Mouse (Mus musculus): Measurements from ENCODE around the gene Cd200r1.
"Not testable (repeated sequence)": the region's sequence is repeated elsewhere in the genome, so short reads cannot be mapped to it uniquely, and the experiment has no call there.

Gene Cd200r1

DNA sequence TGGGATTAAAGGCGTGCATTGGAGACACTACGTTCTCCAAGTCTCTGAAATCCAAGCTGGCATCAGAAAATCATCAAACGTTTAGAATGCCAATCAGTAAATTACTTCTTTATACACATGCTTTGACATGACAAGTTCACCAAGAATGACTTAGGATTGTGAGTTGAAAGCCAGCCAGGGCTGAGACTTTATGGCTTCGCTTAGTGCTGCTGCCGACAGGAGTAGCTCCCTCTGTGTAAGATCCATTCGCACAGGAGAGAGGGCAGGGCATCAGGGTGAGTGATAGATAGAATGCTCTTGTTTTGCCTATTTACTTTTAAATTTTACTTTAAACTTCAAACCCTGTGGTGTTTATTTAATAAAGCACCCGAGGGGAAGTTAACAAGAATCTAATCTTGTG is 2.0 kb downstream of the Cd200r1 start:
- DNase-seq = no peak

DNA sequence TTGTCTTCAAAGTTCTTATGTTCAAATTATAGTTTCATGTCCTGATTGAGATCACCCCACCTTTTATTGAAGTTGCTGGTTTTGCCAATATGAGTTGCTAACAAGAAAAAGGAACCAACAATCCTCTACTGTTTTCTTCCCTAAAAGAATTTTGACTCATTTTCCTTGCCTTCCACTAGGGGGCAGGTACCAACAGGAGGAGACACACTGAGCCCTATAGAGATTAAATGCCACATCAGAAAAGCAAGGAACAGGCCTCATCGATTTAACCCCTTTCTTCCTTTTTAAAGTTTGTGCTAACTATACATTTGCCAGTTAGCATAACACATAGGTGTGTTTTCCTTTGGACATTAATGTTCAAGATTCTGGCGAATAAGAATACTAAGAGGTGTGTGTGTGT is 2.4 kb downstream of the Cd200r1 start:
- no peak for DNase-seq

DNA sequence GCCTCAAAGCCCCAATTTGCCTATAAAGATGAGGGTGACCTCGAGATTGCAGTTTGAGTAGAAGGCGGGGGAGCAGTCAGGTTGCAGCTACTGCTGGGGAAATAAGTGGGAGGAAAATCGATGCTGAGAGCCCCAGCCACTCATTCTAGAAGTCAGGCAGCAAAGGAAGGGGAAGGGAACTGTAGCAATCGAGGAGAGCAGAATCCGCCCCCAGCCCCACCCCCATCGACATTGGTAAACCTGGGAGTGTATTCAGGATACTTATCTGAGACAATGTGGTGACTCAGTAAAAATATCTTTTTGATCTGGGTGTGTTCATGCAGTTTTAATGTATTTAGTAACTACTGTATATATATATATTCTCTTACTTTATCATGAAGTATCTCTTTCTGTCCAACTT is 7.0 kb downstream of the Cd200r1 start:
- DNase-seq = no peak

DNA sequence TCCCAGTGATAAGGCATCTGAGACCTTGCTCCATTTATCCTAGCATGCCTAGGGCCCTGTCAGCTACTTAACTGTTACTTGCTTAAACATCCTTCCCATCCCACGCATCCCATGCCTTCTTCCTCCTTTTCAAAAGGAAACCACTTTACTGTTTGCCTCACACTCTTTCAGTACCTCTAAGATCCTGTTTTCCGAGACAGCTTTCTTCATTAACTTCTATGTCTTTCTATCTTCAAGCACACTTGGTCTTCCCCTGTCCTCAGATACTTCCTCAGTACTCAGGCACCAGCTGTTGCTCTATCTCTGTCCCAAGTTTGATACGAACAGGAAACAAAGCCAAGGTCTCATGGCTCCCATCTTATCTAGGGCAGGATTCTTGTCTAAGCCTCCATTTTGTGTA is 8.1 kb downstream of the Cd200r1 start:
- no peak for DNase-seq

DNA sequence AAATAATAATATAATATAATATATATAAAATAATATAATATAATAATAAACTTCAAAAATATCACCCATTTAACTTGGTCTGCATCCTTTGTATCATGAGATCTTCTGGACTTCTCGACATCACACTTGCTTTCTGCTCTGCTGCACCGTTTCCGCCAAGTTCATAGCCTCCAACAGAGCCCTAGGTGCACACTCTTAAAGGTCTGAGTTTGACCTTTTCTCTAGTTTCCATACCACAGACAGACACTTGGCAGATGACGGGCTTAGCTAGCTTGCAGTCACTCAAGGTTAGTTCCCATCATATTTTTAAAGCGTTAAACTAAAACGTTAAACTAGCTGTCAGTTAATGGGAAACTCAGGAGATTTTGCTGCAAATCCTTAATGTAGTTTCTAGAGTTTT is 8.7 kb downstream of the Cd200r1 start:
- DNase-seq = no peak

DNA sequence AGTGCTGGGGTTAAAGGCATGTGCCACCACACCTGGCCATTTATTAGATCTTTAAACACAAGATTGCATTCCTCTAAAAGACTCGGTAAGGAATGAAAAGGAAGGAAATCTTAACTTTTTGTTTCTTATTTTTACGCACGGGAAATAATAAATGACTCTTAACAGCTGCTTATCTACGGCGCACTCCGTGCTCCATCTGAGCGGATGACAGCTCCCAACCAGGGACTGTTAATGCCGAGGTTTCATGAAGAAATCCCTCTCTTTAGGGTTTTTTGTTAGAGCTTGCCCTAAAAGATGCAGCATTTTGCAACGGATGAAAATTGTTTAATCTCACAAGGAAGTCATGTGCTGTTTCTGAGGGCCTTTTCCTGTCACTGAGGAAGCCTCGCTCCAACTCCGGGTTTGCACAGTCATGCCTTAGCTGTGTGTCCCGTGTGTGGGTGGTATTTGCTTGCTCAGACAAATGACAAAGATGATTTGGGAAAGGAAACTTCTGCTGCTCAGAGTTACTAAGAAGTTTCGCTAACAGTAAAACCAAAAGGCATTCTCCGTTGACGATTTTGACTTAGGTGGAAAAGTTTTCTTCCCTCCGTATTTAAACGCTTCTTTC is 13.1 kb downstream of the Cd200r1 start:
- peak; percentile 44 for DNase-seq

DNA sequence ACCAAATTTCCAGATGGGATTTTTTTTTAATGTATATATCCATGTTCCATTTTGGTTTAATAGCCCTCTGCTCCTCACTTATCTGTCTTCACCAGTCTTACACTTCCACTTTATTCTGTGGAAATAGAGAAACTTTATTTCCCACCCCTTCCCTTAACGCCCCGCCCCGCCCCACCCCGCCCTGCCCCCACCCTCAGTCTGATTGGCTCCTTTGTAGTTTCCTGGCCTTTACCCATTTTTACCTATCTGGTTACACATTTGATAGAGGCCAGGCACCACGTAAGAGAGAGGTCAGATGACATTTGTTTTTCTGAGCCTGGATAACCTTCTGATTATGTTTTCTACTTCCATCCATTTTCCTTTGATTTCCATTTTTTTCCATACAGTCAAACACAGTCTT is 14.0 kb downstream of the Cd200r1 start:
- DNase-seq = no peak

DNA sequence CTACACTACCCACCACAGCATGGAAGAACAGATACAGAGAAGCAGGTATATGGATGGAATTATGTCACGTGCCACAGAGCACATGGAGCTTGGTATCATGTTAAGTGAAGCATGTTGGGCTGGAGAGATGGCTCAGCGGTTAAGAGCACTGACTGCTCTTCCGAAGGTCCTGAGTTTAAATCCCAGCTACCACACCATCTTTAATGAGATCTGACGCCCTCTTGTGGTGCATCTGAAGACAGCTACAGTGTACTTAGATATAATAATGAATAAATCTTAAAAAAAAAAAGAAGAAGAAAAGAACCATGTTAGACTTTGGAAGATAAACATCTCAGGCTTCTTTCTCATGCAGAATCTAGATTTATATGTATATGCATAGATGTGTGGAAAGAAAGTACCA is 15.2 kb downstream of the Cd200r1 start:
- no peak for DNase-seq

DNA sequence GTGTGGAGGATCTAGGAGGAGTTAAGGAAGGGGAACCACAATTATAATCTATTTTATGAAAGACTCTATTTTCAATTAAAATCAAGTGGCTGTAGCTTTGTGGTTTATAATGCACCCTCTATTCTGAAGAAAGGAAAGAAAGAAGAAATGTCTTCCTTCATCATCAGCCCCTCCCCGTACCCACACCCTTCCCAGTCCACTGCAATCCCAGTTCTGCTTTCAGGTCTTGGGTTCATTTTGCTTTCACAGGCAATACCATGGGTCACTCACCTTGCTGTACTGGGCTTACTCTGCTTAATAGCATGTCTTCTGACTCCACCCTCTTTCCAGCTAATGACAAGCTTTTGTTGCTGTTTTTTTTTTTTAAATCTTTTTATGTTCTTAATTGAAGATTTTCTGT is 21.4 kb downstream of the Cd200r1 start:
- no peak for DNase-seq

DNA sequence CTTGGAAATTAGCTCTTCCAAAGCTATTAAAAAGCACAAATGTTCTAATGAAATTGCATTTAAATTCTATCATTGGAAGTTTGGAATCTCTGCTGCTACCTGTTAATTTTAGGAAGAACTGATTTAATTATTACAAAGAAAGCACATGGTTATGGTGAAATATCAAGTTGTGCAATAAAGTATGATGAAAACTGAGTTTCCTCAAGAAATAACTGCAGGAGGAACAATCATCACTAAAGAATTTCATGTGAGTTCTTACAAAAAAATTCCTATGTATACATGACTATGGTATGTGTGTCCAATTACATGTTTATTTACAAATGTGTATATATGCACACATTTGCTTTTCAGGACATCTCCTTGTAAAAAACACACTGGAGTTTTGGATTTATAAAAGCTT is 28.9 kb downstream of the Cd200r1 start:
- DNase-seq = no peak

DNA sequence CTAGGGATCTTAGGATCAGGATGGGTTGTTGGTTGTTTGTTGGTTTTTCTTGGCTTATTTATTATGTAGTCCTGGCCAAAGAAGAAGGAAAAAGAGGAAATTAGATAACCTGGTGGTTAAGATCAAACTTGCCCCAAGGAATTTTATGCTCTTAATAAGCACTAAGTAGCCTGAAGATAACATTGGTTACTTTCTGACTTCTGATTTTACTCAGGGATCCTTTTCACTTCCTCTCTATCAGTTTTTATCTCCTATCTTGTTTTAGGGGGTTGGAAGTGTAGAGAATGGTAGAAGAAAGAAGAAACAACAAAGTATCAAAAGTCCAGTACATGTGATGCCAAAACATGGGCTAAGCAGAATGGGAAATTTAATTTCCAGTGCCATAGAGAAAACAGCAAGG is 40.4 kb downstream of the Cd200r1 start:
- no peak for DNase-seq

DNA sequence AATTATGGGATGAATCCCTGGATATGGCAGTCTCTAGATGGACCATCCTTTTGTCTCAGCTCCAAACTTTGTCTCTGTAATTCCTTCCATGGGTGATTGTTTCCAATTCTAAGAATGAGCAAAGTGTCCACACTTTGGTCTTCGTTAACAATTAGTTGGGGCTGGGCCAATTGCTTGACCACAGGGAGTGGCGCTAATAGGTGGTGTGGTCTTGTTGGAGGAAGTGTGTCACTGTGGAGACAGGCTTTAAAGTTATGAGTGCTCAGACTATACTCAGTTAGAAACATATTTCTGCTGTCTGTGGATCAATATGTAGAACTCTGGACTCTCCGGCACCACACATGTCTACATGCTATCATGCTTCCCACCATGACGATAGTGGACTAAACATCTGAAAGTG is 44.7 kb downstream of the Cd200r1 start:
- not testable (repeated sequence) for DNase-seq

DNA sequence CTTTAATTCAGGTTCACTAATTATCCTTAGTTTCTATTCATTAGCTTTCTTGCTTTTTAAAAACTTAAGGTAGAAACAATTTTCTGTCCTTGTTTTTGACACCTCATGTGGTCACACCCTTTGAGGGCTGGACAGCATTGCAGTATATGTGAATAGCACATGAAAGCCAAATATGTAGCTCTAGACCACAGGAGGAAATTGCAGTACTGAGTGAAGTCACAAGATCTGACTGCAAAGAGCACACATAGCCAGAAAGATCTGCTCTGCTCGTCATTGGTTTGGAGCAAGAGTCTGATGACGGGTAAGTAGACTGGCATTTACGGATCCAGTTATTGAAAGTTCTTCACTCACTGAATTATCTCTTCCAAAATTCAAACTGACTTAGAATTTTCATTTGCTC is 46.0 kb downstream of the Cd200r1 start, which contains the start of gene Cd200r4:
Gene Cd200r4 (plus strand): TSS at position 190 of the 400 bp plus-strand sequence.
- DNase-seq = no peak

DNA sequence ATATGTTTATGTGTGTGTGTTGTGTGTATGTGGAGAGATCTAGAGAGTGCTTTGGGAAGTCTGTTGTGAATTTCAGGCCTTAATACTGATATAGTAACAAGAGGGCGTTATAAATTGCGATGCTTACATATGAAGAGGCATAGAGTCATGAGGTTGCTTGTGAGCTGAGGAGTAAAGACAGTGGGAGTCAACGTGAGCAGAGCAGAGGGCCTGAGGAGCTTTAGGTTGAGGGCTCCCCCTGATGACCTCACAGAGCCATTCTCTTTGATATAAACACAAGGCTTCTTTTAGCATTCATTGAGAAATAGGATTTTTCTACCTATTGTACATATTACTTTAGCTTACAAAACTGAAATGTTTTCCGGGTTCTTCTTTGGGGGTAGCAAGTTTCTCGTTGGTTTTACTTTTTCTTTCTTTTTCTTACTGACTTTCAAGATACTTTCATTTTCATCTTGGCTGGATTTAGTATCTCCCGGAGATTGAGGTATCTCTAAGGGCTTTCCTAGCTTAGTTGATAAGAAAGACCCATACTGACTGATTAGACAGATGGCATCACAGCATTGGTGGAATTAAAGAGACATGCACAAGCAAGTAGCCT is 47.0 kb downstream of the Cd200r1 start:
- DNase-seq = no peak

DNA sequence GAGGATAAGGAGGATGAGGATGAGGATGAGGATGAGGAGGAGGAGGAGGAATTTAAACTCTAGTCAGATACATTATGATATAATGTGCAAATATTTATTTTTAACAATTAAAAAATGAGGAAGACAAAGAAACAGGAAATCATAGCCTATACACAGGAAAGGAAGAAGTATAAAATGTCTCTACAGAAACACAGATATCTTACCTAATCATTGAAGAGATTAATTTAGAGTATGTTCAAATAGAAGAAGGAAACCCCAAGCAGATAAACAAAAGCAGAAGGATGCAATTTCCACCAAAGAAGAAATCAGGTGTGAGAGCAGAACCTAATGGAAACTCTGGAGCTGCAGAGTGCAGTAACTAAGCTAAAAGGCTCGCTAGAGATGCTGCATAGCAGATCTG is 52.5 kb downstream of the Cd200r1 start:
- DNase-seq = no peak

DNA sequence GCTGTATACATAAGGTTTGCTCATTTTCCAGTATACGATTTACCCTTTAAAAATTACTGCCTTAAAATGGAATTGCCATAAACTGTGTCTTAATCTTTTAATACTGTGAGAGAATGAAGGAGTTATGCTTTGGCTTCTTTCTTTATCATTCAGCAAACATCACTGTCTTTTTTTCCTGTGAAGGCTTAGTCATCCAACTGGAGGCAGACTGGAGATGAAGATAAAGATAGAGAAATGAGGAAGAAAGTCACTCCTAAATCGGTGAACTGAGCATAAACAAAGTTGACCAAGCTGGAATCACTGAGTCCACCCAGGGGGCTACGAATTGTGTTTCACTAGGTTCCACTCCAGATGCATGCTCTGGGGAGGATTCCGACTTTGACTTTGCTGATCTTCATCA is 55.0 kb downstream of the Cd200r1 start:
- no peak for DNase-seq

DNA sequence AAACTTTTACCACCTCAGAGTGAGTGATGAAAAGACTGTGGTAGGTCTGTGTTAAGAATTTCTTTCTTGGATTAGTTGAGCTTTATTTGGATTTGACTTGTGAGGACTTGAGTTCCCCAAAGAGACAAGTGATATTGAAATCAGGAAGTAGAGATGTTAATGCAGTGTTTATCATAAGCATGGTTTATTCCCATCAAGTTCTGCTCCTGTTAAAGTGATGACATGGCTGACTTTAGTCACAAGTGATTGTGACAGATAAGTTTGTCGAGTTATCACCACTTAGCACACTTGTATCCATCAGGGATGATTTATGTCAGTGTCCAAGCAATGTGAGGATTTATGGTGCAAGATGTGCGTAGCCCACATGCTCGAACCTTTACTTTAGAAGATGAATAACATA is 66.8 kb downstream of the Cd200r1 start:
- DNase-seq = no peak

DNA sequence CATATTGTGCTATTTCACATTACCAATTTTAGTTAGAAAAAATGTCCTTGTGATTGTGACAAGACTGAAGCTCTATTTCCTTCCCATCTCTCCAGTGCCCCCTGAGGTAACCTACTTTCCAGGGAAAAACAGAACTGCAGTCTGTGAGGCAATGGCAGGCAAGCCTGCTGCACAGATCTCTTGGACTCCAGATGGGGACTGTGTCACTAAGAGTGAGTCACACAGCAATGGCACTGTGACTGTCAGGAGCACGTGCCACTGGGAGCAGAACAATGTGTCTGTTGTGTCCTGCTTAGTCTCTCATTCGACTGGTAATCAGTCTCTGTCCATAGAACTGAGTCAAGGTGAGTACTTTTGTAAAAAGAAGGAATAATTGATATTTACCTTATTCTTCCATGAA is 67.7 kb downstream of the Cd200r1 start:
- peak; percentile 34 for DNase-seq
